Mouse (Mus musculus): ENCODE data around the gene Atxn10. TPM values are rescaled to one million over a fixed set of nuclear protein-coding genes. Genes with fewer than 3 reads are reported as not detected.

The Atxn10 gene
- total and polyA plus RNA-seq, 2 experiments from 2014 or later: 271 to 519 TPM

GRCm38 (mm10) chr15:85461541-85461940 is 125.5 kb downstream of the Atxn10 start:
- TF ChIP-seq CTCF (IDR thresholded peaks at IDR 0.05): no peak
- Histone ChIP-seq H3K36me3 (ENCODE audit: insufficient read depth, low read length) (peaks cover 17% of the 10 kb centered on the region; the same call in 1 of the 2 replicates), H3K27me3 (ENCODE audit: insufficient read depth, low read length) (no peaks in the 10 kb centered on the region), H3K9ac (replicated peaks; ENCODE audit: low read length, poor library complexity, severe bottlenecking) (no peak overlapping the region), H3K4me3 (ENCODE audit: low read depth, low read length) (no peak overlapping the region), H3K27ac (ENCODE audit: low read depth, low read length) (peak overlapping the region; percentile 8), H3K4me1 (ENCODE audit: insufficient read depth, low read length) (peaks cover 14% of the 10 kb centered on the region; the same call in 1 of the 2 replicates), H3K4me2 (ENCODE audit: low read depth, low read length, poor library complexity, severe bottlenecking) (no peak overlapping the region), H3K9me3 (ENCODE audit: low read length) (no peaks in the 10 kb centered on the region)
- 21% methylated on average over 4 of the region's 4 CpGs for WGBS
- ATAC-seq (ENCODE audit: low FRiP score) (peak; percentile 80), DNase-seq (ENCODE audit: low spot score) (peak; percentile 89)

- Histone ChIP-seq H3K9me3 (ENCODE audit: low read length) (no peaks in the 10 kb centered on the region), H3K36me3 (ENCODE audit: insufficient read depth, low read length) (peaks cover 17% of the 10 kb centered on the region; the same call in 1 of the 2 replicates), H3K9ac (replicated peaks; ENCODE audit: low read length, poor library complexity, severe bottlenecking) (no peak overlapping the region), H3K4me2 (ENCODE audit: low read depth, low read length, poor library complexity, severe bottlenecking) (no peak overlapping the region), H3K27me3 (ENCODE audit: insufficient read depth, low read length) (no peaks in the 10 kb centered on the region), H3K4me1 (ENCODE audit: insufficient read depth, low read length) (peaks cover 14% of the 10 kb centered on the region; the same call in 1 of the 2 replicates), H3K27ac (ENCODE audit: low read depth, low read length) (peak overlapping the region; percentile 7; the same call in 1 of the 2 replicates), H3K4me3 (ENCODE audit: low read depth, low read length) (no peak overlapping the region)
- ATAC-seq (ENCODE audit: low FRiP score) (no peak), DNase-seq (ENCODE audit: low spot score) (peak; percentile 32)
- WGBS: 39% methylated on average over 4 of the region's 4 CpGs
- no peak for TF ChIP-seq CTCF (IDR thresholded peaks at IDR 0.05)
Observed at GRCm38 (mm10) chr15:85462138-85462537, 126.1 kb downstream of the Atxn10 start.

- DNase-seq (ENCODE audit: low spot score) (no peak), ATAC-seq (ENCODE audit: low FRiP score) (no peak)
- Histone ChIP-seq H3K4me1 (ENCODE audit: insufficient read depth, low read length) (peaks cover 7% of the 10 kb centered on the region; the same call in 1 of the 2 replicates), H3K9ac (replicated peaks; ENCODE audit: low read length, poor library complexity, severe bottlenecking) (no peak overlapping the region), H3K4me2 (ENCODE audit: low read depth, low read length, poor library complexity, severe bottlenecking) (no peak overlapping the region), H3K4me3 (ENCODE audit: low read depth, low read length) (no peak overlapping the region), H3K9me3 (ENCODE audit: low read length) (no peaks in the 10 kb centered on the region), H3K27ac (ENCODE audit: low read depth, low read length) (0 out of 2 replicates have a peak overlapping the region, but pooled peaks have one; percentile 7), H3K27me3 (ENCODE audit: insufficient read depth, low read length) (no peaks in the 10 kb centered on the region), H3K36me3 (ENCODE audit: insufficient read depth, low read length) (peaks cover 19% of the 10 kb centered on the region)
- 29% methylated on average over 13 of the region's 13 CpGs for WGBS
- no peak for TF ChIP-seq CTCF (IDR thresholded peaks at IDR 0.05)
Observed at GRCm38 (mm10) chr15:85463027-85463790, 127.2 kb downstream of the Atxn10 start.

- ATAC-seq (ENCODE audit: low FRiP score) (no peak), DNase-seq (ENCODE audit: low spot score) (peak; percentile 63)
- TF ChIP-seq CTCF (IDR thresholded peaks at IDR 0.05): peak; percentile 26
- H3K36me3 ChIP-seq (ENCODE audit: insufficient read depth, low read length): peaks cover 24% of the 10 kb centered on the region
- no peaks in the 10 kb centered on the region for H3K27me3 ChIP-seq (ENCODE audit: insufficient read depth, low read length)
- no peak overlapping the region for H3K4me3 ChIP-seq (ENCODE audit: low read depth, low read length)
- no peak overlapping the region for H3K9ac ChIP-seq (replicated peaks; ENCODE audit: low read length, poor library complexity, severe bottlenecking)
- WGBS: 10% methylated on average over 5 of the region's 5 CpGs
- H3K4me2 ChIP-seq (ENCODE audit: low read depth, low read length, poor library complexity, severe bottlenecking): no peak overlapping the region
- H3K4me1 ChIP-seq (ENCODE audit: insufficient read depth, low read length): 0 out of 2 replicates have a peak, but pooled peaks cover 4% of the 10 kb centered on the region
- H3K27ac ChIP-seq (ENCODE audit: low read depth, low read length): no peak overlapping the region
- no peaks in the 10 kb centered on the region for H3K9me3 ChIP-seq (ENCODE audit: low read length)
Observed at GRCm38 (mm10) chr15:85464190-85464589, 128.1 kb downstream of the Atxn10 start.

- Histone ChIP-seq H3K4me2 (ENCODE audit: low read depth, low read length, poor library complexity, severe bottlenecking) (no peak overlapping the region), H3K9me3 (ENCODE audit: low read length) (no peaks in the 10 kb centered on the region), H3K4me1 (ENCODE audit: insufficient read depth, low read length) (no peaks in the 10 kb centered on the region), H3K9ac (replicated peaks; ENCODE audit: low read length, poor library complexity, severe bottlenecking) (no peak overlapping the region), H3K4me3 (ENCODE audit: low read depth, low read length) (no peak overlapping the region), H3K27me3 (ENCODE audit: insufficient read depth, low read length) (no peaks in the 10 kb centered on the region), H3K27ac (ENCODE audit: low read depth, low read length) (no peak overlapping the region), H3K36me3 (ENCODE audit: insufficient read depth, low read length) (peaks cover 24% of the 10 kb centered on the region)
- TF ChIP-seq CTCF (IDR thresholded peaks at IDR 0.05): no peak
- WGBS: 40% methylated on average over 10 of the region's 10 CpGs
- ATAC-seq (ENCODE audit: low FRiP score): no peak
- no peak for DNase-seq (ENCODE audit: low spot score)
Observed at GRCm38 (mm10) chr15:85464823-85465565, 128.9 kb downstream of the Atxn10 start.
